Mouse (Mus musculus) CH12.LX (cell line): Measurements from ENCODE around the gene Trim24.

Experiments used
- CHD2 ChIP-seq: IDR thresholded peaks from 2 replicates; pipeline ENCODE4 v1.6.1; 2011; ENCODE audit warnings: low read length, improper control_type of control experiment
- CTCF ChIP-seq, 2 experiments: IDR thresholded peaks in 1 of 2; conservative IDR thresholded peaks in 1 of 2; 2 replicates each; pipeline ENCODE4 v1.5.1; 2011 to 2012; ENCODE audit warnings: low read depth in 2 of 2, low read length in 2 of 2, improper control_type of control experiment in 1 of 2, inconsistent platforms in 1 of 2, mild to moderate bottlenecking in 1 of 2, moderate library complexity in 1 of 2
- ETS1 ChIP-seq: conservative IDR thresholded peaks from 2 replicates; pipeline ENCODE4 v1.6.1; 2012; ENCODE audit warnings: low read depth, mild to moderate bottlenecking, inconsistent platforms, low read length, improper control_type of control experiment, moderate library complexity
- KAT2A ChIP-seq: IDR thresholded peaks from 2 replicates; pipeline ENCODE4 v1.6.1; 2012; ENCODE audit warnings: low read length, improper control_type of control experiment, inconsistent platforms; ENCODE audit not compliant: insufficient replicate concordance
- MAX ChIP-seq: IDR thresholded peaks from 2 replicates; pipeline ENCODE4 v1.6.1; 2011; ENCODE audit warnings: low read length, improper control_type of control experiment
- MAZ ChIP-seq: IDR thresholded peaks from 2 replicates; pipeline ENCODE4 v1.6.1; 2012; ENCODE audit warnings: low read depth, mild to moderate bottlenecking, inconsistent platforms, low read length, improper control_type of control experiment, moderate library complexity
- MXI1 ChIP-seq: IDR thresholded peaks from 2 replicates; pipeline ENCODE4 v1.6.1; 2011; ENCODE audit warnings: mild to moderate bottlenecking, low read depth, low read length, improper control_type of control experiment
- NRF1 ChIP-seq: IDR thresholded peaks from 2 replicates; pipeline ENCODE4 v1.6.1; 2014; ENCODE audit warnings: low read depth, mild to moderate bottlenecking, inconsistent platforms, low read length, improper control_type of control experiment, moderate library complexity
- PAX5 ChIP-seq: IDR thresholded peaks from 2 replicates; pipeline ENCODE4 v1.6.1; 2012; ENCODE audit warnings: low read length, inconsistent platforms, mixed read lengths
- POLR2A ChIP-seq: IDR thresholded peaks from 2 replicates; pipeline ENCODE4 v1.6.1; 2011; ENCODE audit warnings: low read depth, mild to moderate bottlenecking, improper control_type of control experiment, low read length
- TBP ChIP-seq: conservative IDR thresholded peaks from 2 replicates; pipeline ENCODE4 v1.6.1; 2011; ENCODE audit warnings: low read depth, low read length, improper control_type of control experiment
- USF1 ChIP-seq: IDR thresholded peaks from 2 replicates; pipeline ENCODE4 v1.6.1; 2014; ENCODE audit warnings: low read depth, mild to moderate bottlenecking, inconsistent platforms, low read length, improper control_type of control experiment
- ZC3H11A ChIP-seq: IDR thresholded peaks from 2 replicates; pipeline ENCODE4 v1.6.1; 2012; ENCODE audit warnings: low read depth, mild to moderate bottlenecking, inconsistent platforms, low read length, improper control_type of control experiment
- ZNF384 ChIP-seq: IDR thresholded peaks from 2 replicates; pipeline ENCODE4 v1.6.1; 2012; ENCODE audit warnings: low read depth, low read length, improper control_type of control experiment, inconsistent platforms

GRCm38 (mm10) chr6:38012829-38013228 is 142.2 kb downstream of the Trim24 start:
- no peak for TF ChIP-seq POLR2A
- no peak for TF ChIP-seq TBP
- no peak for TF ChIP-seq MAZ
- no peak for TF ChIP-seq CTCF (conservative IDR thresholded peaks at IDR 0.05 in 1 of 2, IDR thresholded peaks at IDR 0.05 in 1 of 2; ENCODE audit: low read depth in 2 of 2, low read length in 2 of 2)
- no peak for TF ChIP-seq NRF1
- TF ChIP-seq ZC3H11A: no peak
- TF ChIP-seq MAX: no peak
- no peak for TF ChIP-seq PAX5
- no peak for TF ChIP-seq MXI1
- TF ChIP-seq USF1: no peak
- TF ChIP-seq ZNF384: no peak
- no peak for TF ChIP-seq CHD2
- TF ChIP-seq KAT2A: no peak
- no peak for TF ChIP-seq ETS1
